Mouse (Mus musculus) forebrain, embryonic 16.5 days (tissue): ENCODE measurements at regions not wholly inside any gene's neighbourhood (a gene's known extent, or its start where the extent isn't known, plus 50 kb on each side); places are given as distances from the start of the nearest gene placed in this dataset.

Source experiments
- ATAC-seq: fragments of 200-750 bp; cut with Nextera tagmentation; 2 replicates; pipeline ENCODE4 v1.8.0; 2017; ENCODE audit warnings: mild to moderate bottlenecking, moderate library complexity
- H3K27ac ChIP-seq: fragments of 300-500 bp; sonication (generic); 2 replicates; pipeline ENCODE4 v1.5.1; 2014; ENCODE audit warnings: low read length, control low read depth
- H3K27me3 ChIP-seq: fragments of 300-500 bp; sonication (generic); replicated peaks from 2 replicates; pipeline ENCODE4 v1.6.1; 2014; ENCODE audit warnings: low read length; ENCODE audit not compliant: control insufficient read depth, insufficient read depth
- H3K36me3 ChIP-seq: fragments of 300-500 bp; sonication (generic); 2 replicates; pipeline ENCODE4 v1.6.1; 2014; ENCODE audit not compliant: control insufficient read depth, insufficient read depth
- H3K4me1 ChIP-seq: fragments of 300-500 bp; sonication (generic); replicated peaks from 2 replicates; pipeline ENCODE4 v1.6.1; 2014; ENCODE audit warnings: low read length; ENCODE audit not compliant: control insufficient read depth, insufficient read depth
- H3K4me2 ChIP-seq: fragments of 300-500 bp; sonication (generic); 2 replicates; pipeline ENCODE4 v1.6.1; 2014; ENCODE audit warnings: mild to moderate bottlenecking, low read length, control low read depth
- H3K4me3 ChIP-seq: fragments of 300-500 bp; sonication (generic); replicated peaks from 2 replicates; pipeline ENCODE4 v1.5.1; 2014; ENCODE audit warnings: mild to moderate bottlenecking, low read length, control low read depth
- H3K9ac ChIP-seq: fragments of 300-500 bp; sonication (generic); replicated peaks from 2 replicates; pipeline ENCODE4 v1.6.1; 2014; ENCODE audit warnings: low read depth, low read length, control low read depth
- H3K9me3 ChIP-seq: fragments of 300-500 bp; sonication (generic); 2 replicates; pipeline ENCODE4 v1.6.1; 2016; ENCODE audit warnings: low read length; ENCODE audit not compliant: control insufficient read depth
- WGBS: fragments of 180-500 bp; shearing (Covaris S2); extraction: QIAGEN DNeasy Blood & Tissue Kit; methylation state at CpG from one replicate; pipeline ENCODE4 v1.1.7; 2014; 5-methylcytosine and 5-hydroxymethylcytosine counted together

DNA sequence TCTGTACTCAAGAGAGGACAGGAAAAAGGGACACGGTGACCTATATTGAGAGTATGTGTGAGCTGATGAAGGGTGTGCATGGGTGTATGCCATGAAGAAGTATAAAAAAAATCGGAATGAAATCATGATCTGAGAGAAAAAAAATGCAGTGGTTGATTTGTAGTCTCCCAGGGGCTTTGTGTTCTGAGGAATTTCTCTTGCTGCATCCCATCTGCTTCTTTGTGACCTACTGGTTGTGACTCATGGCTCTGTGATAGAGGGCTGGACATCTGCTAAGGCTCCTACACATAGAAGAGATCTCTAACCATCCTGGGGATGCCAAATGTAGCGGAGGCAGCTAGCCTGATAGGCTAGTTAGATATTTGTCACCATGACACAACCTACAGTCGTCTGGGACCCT is 92.3 kb upstream of the Tgfbr2 start:
- no peaks in the 10 kb centered on the region for H3K36me3 ChIP-seq
- no peaks in the 10 kb centered on the region for H3K9me3 ChIP-seq
- H3K27me3 ChIP-seq: no peaks in the 10 kb centered on the region
- no peak overlapping the region for H3K27ac ChIP-seq
- no peak overlapping the region for H3K9ac ChIP-seq
- no peak overlapping the region for H3K4me2 ChIP-seq
- no peak for ATAC-seq
- H3K4me1 ChIP-seq: no peaks in the 10 kb centered on the region
- 81% methylated on average over 4 of the region's 4 CpGs for WGBS
- no peak overlapping the region for H3K4me3 ChIP-seq

DNA sequence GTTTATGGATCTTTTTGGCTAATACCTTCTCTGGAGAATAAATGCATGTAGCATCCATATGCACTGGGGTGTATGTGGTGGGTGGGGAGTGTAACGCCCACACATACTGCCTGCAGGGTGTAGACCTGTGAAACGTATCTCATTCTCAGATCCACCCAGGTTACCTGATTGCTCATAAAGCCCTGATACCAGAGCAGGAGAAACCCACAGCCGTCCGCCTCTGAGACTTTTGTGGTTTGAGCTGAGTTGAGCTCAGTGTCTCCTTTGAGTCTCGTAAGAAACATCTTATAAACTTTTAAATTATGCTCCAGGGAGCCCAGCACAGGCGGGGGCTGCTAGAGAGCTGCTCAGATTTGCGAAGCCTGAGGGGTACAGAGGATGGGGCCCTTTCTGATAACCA is 88.7 kb upstream of the Tgfbr2 start:
- Histone ChIP-seq H3K4me3 (no peak overlapping the region), H3K4me2 (no peak overlapping the region), H3K4me1 (no peaks in the 10 kb centered on the region), H3K27me3 (no peaks in the 10 kb centered on the region), H3K27ac (no peak overlapping the region), H3K9me3 (no peaks in the 10 kb centered on the region), H3K9ac (no peak overlapping the region), H3K36me3 (no peaks in the 10 kb centered on the region)
- no peak for ATAC-seq
- 85% methylated on average over 7 of the region's 7 CpGs for WGBS

- no peak overlapping the region for H3K9ac ChIP-seq
- H3K27ac ChIP-seq: no peak overlapping the region
- H3K4me2 ChIP-seq: no peak overlapping the region
- no peaks in the 10 kb centered on the region for H3K27me3 ChIP-seq
- H3K36me3 ChIP-seq: no peaks in the 10 kb centered on the region
- no peaks in the 10 kb centered on the region for H3K4me1 ChIP-seq
- no peak for ATAC-seq
- no peak overlapping the region for H3K4me3 ChIP-seq
- H3K9me3 ChIP-seq: no peaks in the 10 kb centered on the region
- 71% methylated on average over 10 of the region's 10 CpGs for WGBS
These were observed 84.4 kb upstream of the Tgfbr2 start for GRCm38 (mm10) chr9:116259569-116259968.

GRCm38 (mm10) chr9:116253546-116253945 is 78.4 kb upstream of the Tgfbr2 start:
- no peak overlapping the region for H3K4me2 ChIP-seq
- no peaks in the 10 kb centered on the region for H3K4me1 ChIP-seq
- H3K4me3 ChIP-seq: no peak overlapping the region
- 90% methylated on average over 15 of the region's 15 CpGs for WGBS
- no peaks in the 10 kb centered on the region for H3K36me3 ChIP-seq
- H3K9ac ChIP-seq: no peak overlapping the region
- no peak for ATAC-seq
- no peak overlapping the region for H3K27ac ChIP-seq
- no peaks in the 10 kb centered on the region for H3K27me3 ChIP-seq
- no peaks in the 10 kb centered on the region for H3K9me3 ChIP-seq

- H3K9me3 ChIP-seq: no peaks in the 10 kb centered on the region
- no peaks in the 10 kb centered on the region for H3K4me1 ChIP-seq
- no peak overlapping the region for H3K9ac ChIP-seq
- H3K4me2 ChIP-seq: no peak overlapping the region
- no peaks in the 10 kb centered on the region for H3K36me3 ChIP-seq
- no peak overlapping the region for H3K4me3 ChIP-seq
- no peak for ATAC-seq
- no peaks in the 10 kb centered on the region for H3K27me3 ChIP-seq
- WGBS: 89% methylated on average over 8 of the region's 8 CpGs
- no peak overlapping the region for H3K27ac ChIP-seq
These were observed 77.6 kb upstream of the Tgfbr2 start for GRCm38 (mm10) chr9:116252788-116253187.

DNA sequence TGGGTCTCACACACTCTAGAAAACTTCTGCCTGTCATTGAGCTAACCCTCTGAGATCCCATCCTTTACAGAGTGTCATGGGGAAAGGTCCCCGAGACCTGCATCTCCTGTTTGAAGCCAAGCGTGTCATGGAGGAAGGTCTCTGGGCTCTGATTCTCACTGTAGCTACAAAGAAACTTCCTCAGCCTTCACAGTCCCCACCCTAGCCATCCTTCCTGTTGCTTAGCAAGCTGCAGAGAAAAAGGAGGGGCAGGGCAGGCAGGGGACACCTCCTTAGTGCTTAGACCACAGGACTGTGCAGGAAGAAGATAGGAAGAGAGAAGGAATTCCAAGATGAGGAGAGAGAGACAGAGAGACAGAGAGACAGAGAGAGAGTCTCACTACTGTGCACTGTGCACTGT is 74.6 kb upstream of the Tgfbr2 start:
- Histone ChIP-seq H3K36me3 (no peaks in the 10 kb centered on the region), H3K4me3 (no peak overlapping the region), H3K4me2 (no peak overlapping the region), H3K4me1 (no peaks in the 10 kb centered on the region), H3K9me3 (no peaks in the 10 kb centered on the region), H3K27me3 (no peaks in the 10 kb centered on the region), H3K27ac (no peak overlapping the region), H3K9ac (no peak overlapping the region)
- WGBS: 93% methylated on average over 2 of the region's 2 CpGs
- ATAC-seq: no peak

DNA sequence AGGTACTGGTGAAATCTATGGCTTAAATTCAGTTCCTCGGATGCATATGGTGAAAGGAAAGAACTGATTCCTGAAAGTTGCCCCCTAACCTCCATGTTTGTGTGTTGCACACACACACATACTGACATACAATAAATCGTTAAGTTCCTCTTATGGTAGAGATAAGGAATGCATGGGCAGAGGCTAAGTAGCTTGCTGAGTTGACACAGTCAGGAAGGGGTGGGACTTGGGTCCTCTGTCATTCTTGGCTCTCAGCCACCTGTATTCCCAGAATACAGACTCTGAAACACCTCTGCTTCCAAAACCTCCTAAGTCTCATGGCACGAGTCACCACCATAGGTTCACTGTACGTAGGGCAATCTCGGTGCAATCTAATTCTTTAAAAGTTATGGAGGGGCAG is 70.0 kb upstream of the Tgfbr2 start:
- H3K9ac ChIP-seq: no peak overlapping the region
- H3K4me2 ChIP-seq: no peak overlapping the region
- H3K4me3 ChIP-seq: no peak overlapping the region
- ATAC-seq: no peak
- no peaks in the 10 kb centered on the region for H3K27me3 ChIP-seq
- no peaks in the 10 kb centered on the region for H3K36me3 ChIP-seq
- no peaks in the 10 kb centered on the region for H3K4me1 ChIP-seq
- no peak overlapping the region for H3K27ac ChIP-seq
- H3K9me3 ChIP-seq: no peaks in the 10 kb centered on the region
- WGBS: 87% methylated on average over 5 of the region's 5 CpGs

GRCm38 (mm10) chr9:116244619-116244899 is 69.4 kb upstream of the Tgfbr2 start:
- H3K4me3 ChIP-seq: no peak overlapping the region
- no peak overlapping the region for H3K4me2 ChIP-seq
- ATAC-seq: no peak
- no peak overlapping the region for H3K27ac ChIP-seq
- H3K27me3 ChIP-seq: no peaks in the 10 kb centered on the region
- no peaks in the 10 kb centered on the region for H3K36me3 ChIP-seq
- no peak overlapping the region for H3K9ac ChIP-seq
- H3K9me3 ChIP-seq: no peaks in the 10 kb centered on the region
- no peaks in the 10 kb centered on the region for H3K4me1 ChIP-seq
- WGBS: 85% methylated on average over 1 of the region's 1 CpGs

- ATAC-seq: no peak
- Histone ChIP-seq H3K36me3 (no peaks in the 10 kb centered on the region), H3K4me2 (no peak overlapping the region), H3K4me3 (no peak overlapping the region), H3K4me1 (no peaks in the 10 kb centered on the region), H3K27ac (no peak overlapping the region), H3K9me3 (no peaks in the 10 kb centered on the region), H3K27me3 (no peaks in the 10 kb centered on the region), H3K9ac (no peak overlapping the region)
- WGBS: 86% methylated on average over 8 of the region's 8 CpGs
These were observed 68.8 kb upstream of the Tgfbr2 start for GRCm38 (mm10) chr9:116243775-116244618.
